Mouse (Mus musculus) megakaryocyte-erythroid progenitor cell, adult 5 weeks (primary cell): ENCODE measurements around the gene Zic2. TPM values are rescaled to one million over a fixed set of nuclear protein-coding genes. Genes with fewer than 3 reads are reported as not detected.

Source experiments
- polyA plus RNA-seq: library from polyadenylated mRNA; stranded (reverse); fragments of >175 nt; gene quantifications from 2 replicates; pipeline ENCODE4 v1.2.3, GENCODE M21; 2012

The Zic2 gene
- 0.02 TPM in 1 of 2 replicates, not detected in the other for polyA plus RNA-seq

DNA sequence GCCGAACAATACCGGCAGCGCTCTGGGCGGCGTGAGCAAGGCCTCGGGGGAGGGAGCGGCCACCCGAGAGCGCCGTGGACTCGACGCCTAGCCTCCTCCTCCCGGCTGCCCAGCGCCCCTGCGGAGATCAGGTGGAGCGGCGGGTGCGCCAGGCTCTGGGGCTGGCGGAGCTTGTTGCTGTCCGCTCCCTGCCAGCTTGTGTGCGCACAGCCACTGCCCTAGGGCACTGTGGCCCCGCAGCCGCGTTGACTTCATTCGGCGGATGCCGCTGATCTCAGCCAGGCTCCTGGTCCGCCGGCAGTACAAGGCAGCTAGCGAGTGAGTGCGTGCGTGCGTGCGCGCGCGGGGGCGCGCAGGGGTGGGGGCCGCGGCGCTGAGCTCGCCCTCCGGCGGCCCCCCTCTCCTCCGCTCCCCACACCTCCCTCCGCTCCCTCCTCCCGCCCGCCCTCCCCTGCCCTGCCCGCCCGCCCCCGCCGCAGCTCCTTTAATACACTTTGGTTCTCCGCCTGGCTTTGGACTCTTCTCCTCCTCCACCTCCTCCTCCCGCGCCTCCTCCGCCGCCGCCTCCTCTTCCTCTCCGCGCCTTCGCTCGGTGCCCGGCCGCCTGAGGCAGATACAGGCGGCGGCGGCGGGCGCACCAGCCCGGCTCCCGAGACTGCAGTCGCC lies at the start of gene Zic2:
Zic2 (plus strand) TSS at position 545 of the 666 bp plus-strand sequence.

DNA sequence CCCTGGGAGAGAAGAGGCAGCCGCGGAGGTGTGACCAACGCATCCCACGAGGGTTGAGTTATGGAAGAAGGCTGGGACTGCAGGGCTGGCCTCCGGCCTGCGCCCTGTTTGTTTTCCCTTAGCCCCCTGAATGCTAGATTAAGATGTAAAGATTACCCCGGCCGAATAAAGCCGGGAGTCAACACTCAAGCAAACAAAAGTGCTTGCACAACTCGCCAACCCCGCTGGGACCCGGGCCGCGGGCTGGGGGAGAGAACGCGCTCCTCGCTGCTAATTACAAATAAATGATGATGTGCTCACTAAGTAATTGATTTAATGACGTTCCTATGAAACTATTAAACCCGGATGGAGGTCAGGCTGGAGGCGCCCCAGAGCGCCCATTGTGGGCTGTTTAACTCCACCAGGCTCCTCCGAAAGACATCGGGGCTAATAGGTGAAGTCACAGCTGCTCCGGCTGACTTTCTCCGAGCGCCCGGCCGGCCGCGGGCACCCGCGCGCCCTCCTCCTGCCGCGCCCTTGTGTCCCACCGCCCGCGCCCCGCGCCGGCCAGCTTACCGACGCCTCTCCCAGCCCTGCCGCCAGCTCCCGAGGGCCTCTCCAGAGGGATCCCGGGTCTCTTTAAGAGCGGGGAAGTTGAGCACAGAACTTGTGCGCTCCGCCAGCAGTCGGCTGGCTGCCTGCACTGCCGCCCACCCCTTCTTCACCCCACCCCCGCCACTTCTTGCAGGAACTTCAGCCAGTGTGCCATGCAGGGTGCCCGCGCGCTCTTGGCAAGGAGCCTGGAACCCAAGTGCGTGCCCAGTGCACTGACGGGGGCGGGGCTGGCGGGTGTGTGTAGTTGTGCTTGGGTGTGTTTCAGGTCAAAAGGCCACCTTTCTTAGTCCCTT lies 24.5 kb upstream of the Zic2 start, which contains the start of gene Gm5089:
Gm5089 (minus strand) TSS at position 620 of the 887 bp plus-strand sequence.

DNA sequence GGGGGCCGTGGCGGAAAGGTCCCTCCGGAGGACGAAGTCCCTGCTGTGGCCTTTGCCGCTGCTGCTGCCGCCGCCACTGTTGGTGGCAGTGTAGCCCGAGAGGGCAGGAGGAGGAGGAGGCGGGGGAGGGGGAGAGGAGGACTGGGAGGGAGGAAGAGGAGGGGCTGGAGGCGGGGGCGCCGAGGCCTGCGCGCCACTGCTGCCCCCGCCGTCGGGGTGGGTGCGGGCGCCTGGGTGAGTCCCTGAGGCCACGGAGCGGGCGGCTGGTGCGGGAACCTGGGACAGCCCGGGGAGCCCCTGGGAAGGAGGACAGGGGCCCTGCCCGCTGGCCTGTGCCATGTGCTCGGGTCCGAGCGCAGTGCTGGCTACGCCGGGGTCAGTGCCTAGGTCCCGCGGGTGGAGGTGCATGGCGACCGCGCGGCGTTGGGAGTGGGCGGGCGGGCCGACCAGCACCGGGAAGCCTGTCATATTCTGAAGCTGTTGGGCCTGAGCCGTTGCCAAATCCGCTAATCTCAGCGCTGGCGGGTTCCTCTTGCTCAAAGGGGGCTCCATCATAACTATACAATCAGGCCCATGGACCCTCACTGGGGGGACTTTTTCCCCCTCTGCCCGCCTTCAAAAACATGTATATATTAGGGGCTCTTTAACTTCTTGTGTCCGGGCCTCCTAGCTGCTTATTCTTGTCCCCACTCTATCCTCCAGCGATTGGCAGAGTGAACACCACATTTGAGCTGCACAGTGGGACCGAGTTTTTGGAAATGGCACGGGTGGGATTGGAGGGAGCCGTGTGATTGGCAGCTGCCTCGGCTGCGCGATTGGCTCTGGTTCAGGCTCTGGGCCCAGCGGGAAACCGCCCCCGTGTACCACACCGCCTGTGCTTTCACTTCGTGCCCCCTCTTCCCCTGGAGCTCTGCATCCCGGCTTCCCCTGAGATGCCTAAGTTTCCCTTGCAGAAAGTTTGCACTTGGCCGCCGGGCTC lies 10.2 kb upstream of the Zic2 start, which contains the start of gene Zic5:
Zic5 (minus strand) TSS at position 915 of the 979 bp plus-strand sequence.

DNA sequence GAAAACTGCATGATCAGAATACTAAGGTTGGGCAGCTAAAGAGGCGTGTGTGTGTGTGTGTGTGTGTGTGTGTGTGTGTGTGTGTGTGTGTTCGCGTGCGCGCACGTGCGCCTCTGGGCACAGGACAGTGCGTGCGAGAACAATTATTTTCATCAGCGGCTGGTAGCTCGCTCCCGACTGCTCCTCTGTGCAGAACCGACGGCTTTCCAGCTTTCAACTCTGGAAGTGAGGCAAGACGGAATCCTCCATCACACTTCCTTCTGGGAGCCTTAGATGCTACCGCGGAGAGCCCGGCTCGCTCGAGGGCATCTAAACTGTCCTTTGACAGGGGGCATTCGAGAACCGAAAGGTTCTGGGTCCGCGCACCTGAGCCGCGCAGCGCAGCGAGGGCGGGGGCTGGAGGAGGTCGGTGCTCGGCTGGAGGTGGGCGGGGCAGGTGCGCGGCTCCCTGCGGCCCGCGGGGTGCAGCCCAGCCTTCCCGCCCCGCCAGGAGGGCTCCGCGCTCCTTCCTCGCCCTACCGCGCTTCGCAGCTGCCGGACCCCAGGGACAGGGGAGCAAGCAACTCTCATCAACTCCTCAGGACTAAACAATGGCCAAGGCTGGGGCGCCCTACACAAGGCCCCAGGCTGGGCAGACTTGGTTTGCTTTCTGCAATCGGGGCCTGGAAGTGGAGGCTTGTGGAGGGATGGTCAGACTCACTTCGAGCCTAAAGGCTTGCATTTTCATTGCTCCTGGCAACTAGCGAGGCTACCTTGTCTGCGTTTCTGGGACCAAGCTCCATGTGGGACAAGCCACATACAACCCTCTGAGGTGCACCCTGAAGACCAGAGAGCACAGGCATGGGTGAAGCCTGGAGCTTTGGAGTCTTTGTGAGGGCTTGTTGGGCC lies 15.4 kb downstream of the Zic2 start, which contains the start of gene Gm10837:
Gm10837 (plus strand) TSS at position 146 of the 888 bp plus-strand sequence.

Other genes starting within 250 kb of the Zic2 start
- gene Gm5089, start 24.3 kb upstream of the Zic2 start, polyA plus RNA-seq: not detected in 2 replicates
- not detected in 2 replicates for gene Zic5, start 9.8 kb upstream of the Zic2 start, polyA plus RNA-seq
- not detected in 2 replicates for gene Gm10837, start 15.2 kb downstream of the Zic2 start, polyA plus RNA-seq
- gene Pcca, start 58.9 kb downstream of the Zic2 start, polyA plus RNA-seq: 12.6 and 16.3 TPM in 2 replicates